Mouse (Mus musculus) heart, embryonic 10.5 days (tissue): Measurements from ENCODE around the gene Mydgf. TPM values are rescaled to one million over a fixed set of nuclear protein-coding genes. Genes with fewer than 3 reads are reported as not detected.

ENCODE experiments used
- DNase-seq: peaks from one replicate; pipeline ENCODE4 v3.0.0-alpha.2; 2017; ENCODE audit warnings: low spot score
- H3K27ac ChIP-seq: fragments of 300-500 bp; sonication (generic); 2 replicates; pipeline ENCODE4 v1.5.1; 2016; ENCODE audit warnings: mild to moderate bottlenecking
- H3K27me3 ChIP-seq: fragments of 300-500 bp; sonication (generic); 2 replicates; pipeline ENCODE4 v1.6.1; 2016; ENCODE audit warnings: mild to moderate bottlenecking; ENCODE audit not compliant: poor library complexity, insufficient read depth, severe bottlenecking
- H3K36me3 ChIP-seq: fragments of 300-500 bp; sonication (generic); 2 replicates; pipeline ENCODE4 v1.6.1; 2016; ENCODE audit warnings: mild to moderate bottlenecking, moderate library complexity
- H3K4me1 ChIP-seq: fragments of 300-500 bp; sonication (generic); 2 replicates; pipeline ENCODE4 v1.6.1; 2016; ENCODE audit warnings: mild to moderate bottlenecking
- H3K4me3 ChIP-seq: fragments of 300-500 bp; sonication (generic); 2 replicates; pipeline ENCODE4 v1.5.1; 2016; ENCODE audit warnings: mild to moderate bottlenecking, moderate library complexity
- H3K9me3 ChIP-seq: fragments of 300-500 bp; sonication (generic); 2 replicates; pipeline ENCODE4 v1.6.1; 2016; ENCODE audit warnings: mild to moderate bottlenecking, moderate library complexity
- WGBS: fragments of 180-500 bp; shearing (Covaris S2); methylation state at CpG from one replicate; pipeline ENCODE4 v1.1.7; 2016; 5-methylcytosine and 5-hydroxymethylcytosine counted together
- polyA plus RNA-seq: library from polyadenylated mRNA; unstranded; fragments of >200 nt; fragmentation: Nextera tagmentation; extraction: Ambion mirVana; gene quantifications from 2 replicates; pipeline ENCODE4 v1.2.1, GENCODE M21; 2016

The Mydgf gene
- polyA plus RNA-seq, 1 experiment from 2014 or later = 106 TPM

DNA sequence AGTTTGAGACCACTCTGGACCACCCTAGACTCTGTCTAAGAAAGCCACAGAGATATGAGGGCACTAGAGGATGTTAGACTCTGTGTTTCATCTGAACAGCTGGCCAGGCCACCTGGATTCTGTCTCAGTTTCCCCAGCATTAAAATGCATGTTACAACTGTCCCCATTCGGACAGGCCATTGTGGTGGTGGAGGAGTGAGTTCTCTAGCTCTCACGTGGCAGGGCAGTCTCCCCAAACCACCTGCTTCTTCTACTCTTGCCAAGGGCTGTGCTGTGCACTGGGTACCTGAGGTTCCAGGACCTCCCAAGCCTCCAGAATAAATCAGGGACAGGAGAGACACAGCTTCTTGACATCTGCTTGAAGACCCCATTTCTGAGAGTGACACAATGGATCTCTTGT, 33.8 kb downstream of the Mydgf start:
- DNase-seq = no peak
- WGBS = 47% methylated on average over 2 of the region's 2 CpGs
- no peak overlapping the region for H3K27ac ChIP-seq
- peaks cover 24% of the 10 kb centered on the region for H3K4me1 ChIP-seq
- H3K27me3 ChIP-seq = peaks cover 97% of the 10 kb centered on the region
- no peak overlapping the region for H3K4me3 ChIP-seq
- H3K9me3 ChIP-seq = no peaks in the 10 kb centered on the region
- no peaks in the 10 kb centered on the region for H3K36me3 ChIP-seq

DNA sequence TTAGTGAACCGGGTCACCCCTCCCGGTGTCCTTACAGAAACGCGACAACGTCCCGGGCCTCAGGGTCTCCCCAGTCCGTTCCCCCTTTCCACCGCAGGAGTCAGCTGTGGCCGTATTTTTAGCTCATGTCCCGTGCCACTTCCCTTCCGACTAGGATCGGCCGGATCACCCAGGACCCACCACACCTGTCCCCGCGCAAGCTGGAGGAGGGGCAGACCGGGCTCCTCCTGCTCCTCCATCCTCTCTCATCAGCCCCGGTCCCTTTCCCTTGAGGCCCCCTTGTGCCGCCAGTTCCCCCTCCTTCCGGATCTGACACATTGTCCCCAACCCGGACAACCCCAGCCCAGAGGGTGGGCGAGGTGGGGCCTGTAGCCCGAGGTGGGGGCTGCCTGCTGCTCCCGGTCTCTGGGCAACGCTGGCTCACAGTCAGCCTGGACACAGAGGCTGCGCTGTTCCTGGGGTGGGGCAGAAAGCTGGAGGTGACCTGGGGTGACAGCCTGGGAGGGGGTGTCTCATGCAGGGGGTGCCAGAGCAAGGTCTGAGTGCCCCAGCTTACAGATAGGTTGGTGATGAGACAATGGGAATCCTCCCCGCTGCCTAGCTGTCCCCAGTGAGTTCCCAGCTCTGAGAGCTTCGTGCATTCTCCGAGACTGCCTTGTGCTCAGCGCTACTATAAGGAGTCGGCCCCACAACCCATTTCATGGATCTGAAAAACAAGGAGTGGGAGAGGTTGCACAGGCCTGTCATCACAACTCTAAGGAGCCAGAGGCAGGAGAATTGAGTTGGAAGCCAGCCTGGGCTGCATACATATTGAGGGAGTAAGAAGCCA, 34.7 kb downstream of the Mydgf start:
- no peak overlapping the region for H3K27ac ChIP-seq
- no peak for DNase-seq
- H3K4me3 ChIP-seq = peak overlapping the region; percentile 37
- WGBS = 2% methylated on average over 30 of the region's 30 CpGs
- H3K4me1 ChIP-seq = peaks cover 22% of the 10 kb centered on the region
- H3K9me3 ChIP-seq = no peaks in the 10 kb centered on the region
- H3K27me3 ChIP-seq = peaks cover 97% of the 10 kb centered on the region
- H3K36me3 ChIP-seq = no peaks in the 10 kb centered on the region

DNA sequence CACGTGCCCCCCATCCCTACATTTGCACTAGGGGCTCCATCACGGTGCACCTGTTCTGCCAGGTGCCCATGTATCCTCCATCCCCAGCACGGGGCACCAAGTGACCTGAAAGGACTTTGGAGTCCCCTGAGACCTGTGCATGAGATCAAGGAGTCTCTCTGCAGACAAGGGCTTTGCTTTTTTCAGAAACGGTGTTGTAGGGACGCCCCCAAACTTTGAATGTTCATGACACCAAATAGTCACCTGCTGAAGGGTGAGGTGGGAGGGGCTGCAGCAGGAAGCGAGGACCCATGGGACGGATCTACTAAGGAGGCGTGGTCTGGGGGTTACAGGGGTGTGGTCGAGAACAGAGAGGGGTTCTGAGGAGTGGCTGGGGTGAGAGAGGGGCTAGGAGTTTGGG, 35.4 kb downstream of the Mydgf start:
- Histone ChIP-seq H3K36me3 (no peaks in the 10 kb centered on the region), H3K27me3 (peaks cover 97% of the 10 kb centered on the region), H3K4me1 (peaks cover 16% of the 10 kb centered on the region), H3K27ac (no peak overlapping the region), H3K9me3 (no peaks in the 10 kb centered on the region), H3K4me3 (no peak overlapping the region)
- WGBS = 19% methylated on average over 9 of the region's 9 CpGs
- DNase-seq = no peak

DNA sequence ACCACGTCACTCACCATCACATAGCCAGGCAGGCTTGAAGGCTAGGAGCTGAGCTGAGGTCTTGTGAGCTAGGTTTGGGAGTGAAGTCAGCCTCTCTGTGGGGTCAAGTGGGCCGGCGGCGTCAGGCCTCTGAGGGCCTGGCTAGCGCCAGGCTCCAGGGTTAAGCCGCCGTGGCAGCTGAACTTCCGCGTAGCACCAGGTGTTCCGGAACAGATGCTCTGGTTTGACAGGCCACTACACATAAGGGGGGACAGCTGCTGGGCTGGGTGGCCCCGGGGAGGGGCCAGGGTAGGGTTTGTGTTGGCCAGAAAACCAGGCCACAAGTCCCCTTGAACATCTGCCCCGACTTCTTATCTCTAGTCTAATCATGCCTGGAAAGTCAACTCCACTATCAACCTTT, 36.3 kb downstream of the Mydgf start:
- 47% methylated on average over 12 of the region's 12 CpGs for WGBS
- Histone ChIP-seq H3K9me3 (no peaks in the 10 kb centered on the region), H3K4me3 (no peak overlapping the region)

DNA sequence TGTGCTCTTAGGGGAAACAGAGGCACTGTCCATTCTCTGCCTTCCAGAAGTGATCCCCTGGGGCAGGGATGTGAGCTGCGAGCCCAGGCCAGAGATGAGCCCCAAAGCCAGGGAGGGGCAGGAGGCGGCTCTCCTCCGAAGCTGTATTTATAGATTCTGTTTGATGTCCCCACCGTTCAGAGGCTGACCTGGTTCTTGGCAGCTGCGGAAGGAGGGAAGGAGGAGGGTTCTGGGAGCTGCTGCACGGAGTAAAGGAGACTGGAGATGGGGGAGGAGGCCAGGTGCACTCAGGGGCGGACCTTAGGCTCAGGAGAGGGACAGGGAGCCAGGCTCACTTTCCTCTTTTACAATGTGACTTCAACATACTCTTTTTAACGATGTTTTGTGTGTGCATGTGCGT, 37.6 kb downstream of the Mydgf start:
- WGBS = 20% methylated on average over 9 of the region's 9 CpGs
- Histone ChIP-seq H3K9me3 (no peaks in the 10 kb centered on the region), H3K27ac (no peak overlapping the region), H3K4me1 (peaks cover 32% of the 10 kb centered on the region), H3K27me3 (peaks cover 100% of the 10 kb centered on the region), H3K36me3 (no peaks in the 10 kb centered on the region), H3K4me3 (no peak overlapping the region)
- DNase-seq = no peak

More for the DNA sequence above, 36.3 kb downstream of the Mydgf start:
- no peak for DNase-seq
- Histone ChIP-seq H3K27ac (no peak overlapping the region), H3K27me3 (peaks cover 97% of the 10 kb centered on the region), H3K4me1 (peaks cover 19% of the 10 kb centered on the region), H3K36me3 (no peaks in the 10 kb centered on the region)

DNA sequence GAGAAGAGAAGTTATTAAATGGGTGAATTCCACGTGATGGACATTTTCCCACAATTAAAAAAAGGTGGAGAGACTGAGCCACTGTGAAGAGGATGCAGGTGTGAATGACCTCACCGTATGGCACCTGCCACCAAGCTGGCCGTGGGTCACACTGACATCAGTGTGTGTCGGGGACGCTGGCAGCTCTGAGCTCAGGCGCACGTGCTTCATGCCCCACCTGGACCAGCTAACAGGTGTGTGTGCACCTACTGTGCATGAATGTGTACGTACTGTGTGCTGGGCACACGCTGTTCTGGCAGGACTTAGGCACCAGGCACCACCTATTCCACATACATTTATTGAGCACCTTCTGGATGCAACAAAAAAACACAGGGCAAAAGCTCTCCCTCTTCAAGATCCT, 39.2 kb downstream of the Mydgf start:
- no peak overlapping the region for H3K4me3 ChIP-seq
- H3K27ac ChIP-seq = no peak overlapping the region
- H3K27me3 ChIP-seq = peaks cover 100% of the 10 kb centered on the region
- no peaks in the 10 kb centered on the region for H3K36me3 ChIP-seq
- H3K4me1 ChIP-seq = peaks cover 43% of the 10 kb centered on the region
- no peaks in the 10 kb centered on the region for H3K9me3 ChIP-seq
- no peak for DNase-seq
- WGBS = 62% methylated on average over 9 of the region's 9 CpGs

DNA sequence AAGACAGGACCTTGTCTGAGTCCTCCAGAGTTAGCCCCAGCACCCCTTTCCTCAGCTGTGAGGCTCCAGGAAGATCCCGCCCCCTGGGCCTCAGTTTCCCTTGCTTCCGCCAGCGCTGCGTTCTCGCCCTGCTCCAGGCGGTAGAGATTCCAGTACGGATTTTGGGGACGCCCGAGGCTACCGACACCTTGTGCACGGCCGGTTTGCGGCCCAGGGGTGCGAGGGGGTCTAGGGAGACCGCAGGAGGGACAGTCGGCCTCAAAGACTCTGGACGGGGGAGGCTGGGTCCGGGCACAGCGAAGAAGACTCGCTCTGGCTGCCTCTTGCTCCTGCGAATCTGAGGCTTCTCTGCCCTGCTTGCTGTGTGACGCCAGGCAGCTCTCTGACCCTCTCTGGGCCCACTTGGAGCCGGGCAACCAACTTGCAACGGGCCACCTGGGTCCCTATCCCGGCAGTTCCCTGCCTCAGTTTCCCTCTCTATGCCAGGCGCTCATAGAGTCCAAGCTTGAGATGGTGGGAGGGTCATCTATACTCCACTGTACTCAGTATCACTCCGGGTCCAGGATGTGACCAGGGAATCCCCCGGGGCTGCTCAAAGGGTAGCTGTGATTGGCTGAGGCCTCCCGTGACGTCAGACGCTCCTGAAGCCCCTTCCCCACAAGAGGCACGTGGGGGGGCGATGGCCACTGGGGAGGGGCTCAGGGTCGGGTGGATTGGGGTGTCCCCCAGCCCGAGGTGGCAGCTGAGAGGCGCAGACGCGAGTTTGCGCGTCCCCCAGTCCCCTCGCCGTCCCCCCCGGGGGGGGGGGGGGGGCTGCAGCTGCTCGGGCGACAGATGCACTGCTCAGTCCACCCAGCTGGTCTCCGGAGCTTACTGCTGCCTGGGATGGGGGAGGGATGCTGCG, 41.8 kb downstream of the Mydgf start:
- H3K36me3 ChIP-seq = no peaks in the 10 kb centered on the region
- H3K4me3 ChIP-seq = peak overlapping the region; percentile 48
- H3K9me3 ChIP-seq = no peaks in the 10 kb centered on the region
- peaks cover 98% of the 10 kb centered on the region for H3K27me3 ChIP-seq
- H3K27ac ChIP-seq = peak overlapping the region; percentile 43; the same call in 1 of the 2 replicates
- under 1% methylated on average over 39 of the region's 47 CpGs for WGBS
- peaks cover 43% of the 10 kb centered on the region for H3K4me1 ChIP-seq
- DNase-seq = no peak

DNA sequence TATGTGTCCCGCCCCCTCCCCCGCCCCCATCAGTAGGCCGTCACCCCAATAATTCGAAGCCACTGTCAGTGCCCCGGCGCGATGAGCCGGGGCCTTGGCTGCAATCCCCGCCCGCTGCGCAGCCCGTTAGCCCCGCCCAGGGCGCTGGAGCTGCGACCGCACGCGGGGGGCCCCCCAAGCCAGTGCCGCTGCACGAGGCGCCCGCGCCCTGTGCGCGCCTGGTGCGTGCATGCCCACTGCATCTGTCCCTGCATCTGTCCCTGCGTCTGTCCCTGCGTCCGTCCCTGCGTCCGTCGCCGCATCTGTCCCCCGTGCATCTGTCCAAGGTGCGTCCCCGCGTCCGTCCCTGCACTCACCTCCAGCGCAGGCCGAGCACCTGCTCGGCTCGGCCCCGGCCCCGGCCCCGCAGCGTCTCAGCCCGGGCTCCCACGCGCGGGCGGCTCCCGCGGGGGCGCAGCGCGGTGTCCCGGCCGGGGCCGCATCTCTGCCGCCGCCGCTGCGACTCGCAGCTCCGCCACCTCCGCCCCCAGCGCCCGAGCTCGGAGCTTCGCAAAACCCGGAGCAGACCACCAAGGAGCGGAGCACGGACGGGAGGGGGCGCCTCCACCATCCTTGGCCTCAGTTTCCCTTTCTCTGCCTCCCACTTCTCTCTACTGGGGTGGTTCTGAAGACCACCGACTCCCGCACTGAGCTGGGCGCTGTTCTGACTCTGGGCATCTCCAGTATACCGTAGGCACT, 43.7 kb downstream of the Mydgf start, which contains the start of gene Sema6b:
Gene Sema6b (minus strand): TSS at position 486 of the 738 bp plus-strand sequence.
- H3K4me3 ChIP-seq = peak within 1 kb of the TSS; percentile 74
- no peak within 1 kb of the TSS for H3K27ac ChIP-seq
- no peaks in the 10 kb centered on the region for H3K9me3 ChIP-seq
- H3K36me3 ChIP-seq = no peaks in the 10 kb centered on the region
- WGBS = under 1% methylated on average over 79 of the region's 79 CpGs
- peaks cover 98% of the 10 kb centered on the region for H3K27me3 ChIP-seq
- peaks cover 44% of the 10 kb centered on the region for H3K4me1 ChIP-seq
- no peak for DNase-seq

DNA sequence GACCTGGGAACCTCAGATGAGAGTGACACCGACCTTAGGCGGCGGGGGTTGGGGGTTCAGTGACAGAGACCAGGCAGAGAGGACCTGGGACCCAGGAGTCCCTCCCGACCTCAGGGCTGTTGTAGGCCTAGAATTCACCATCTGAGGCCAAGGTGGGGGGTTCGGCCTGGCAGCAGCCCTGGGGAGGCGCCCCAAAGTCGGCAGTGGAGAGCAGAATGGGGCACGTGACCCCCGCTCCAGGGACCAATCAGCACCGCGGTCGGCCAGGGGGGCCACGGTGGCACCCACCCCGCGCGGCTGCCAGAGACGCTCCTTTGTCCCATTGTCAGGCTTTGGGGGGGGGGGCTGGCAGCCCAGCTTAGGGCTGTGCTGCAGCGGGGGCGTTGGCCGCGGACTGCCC, 44.4 kb downstream of the Mydgf start:
- H3K4me3 ChIP-seq = peak overlapping the region; percentile 74
- no peaks in the 10 kb centered on the region for H3K36me3 ChIP-seq
- no peak for DNase-seq
- no peak overlapping the region for H3K27ac ChIP-seq
- 14% methylated on average over 10 of the region's 21 CpGs for WGBS
- H3K27me3 ChIP-seq = peaks cover 92% of the 10 kb centered on the region
- no peaks in the 10 kb centered on the region for H3K9me3 ChIP-seq
- H3K4me1 ChIP-seq = peaks cover 51% of the 10 kb centered on the region

DNA sequence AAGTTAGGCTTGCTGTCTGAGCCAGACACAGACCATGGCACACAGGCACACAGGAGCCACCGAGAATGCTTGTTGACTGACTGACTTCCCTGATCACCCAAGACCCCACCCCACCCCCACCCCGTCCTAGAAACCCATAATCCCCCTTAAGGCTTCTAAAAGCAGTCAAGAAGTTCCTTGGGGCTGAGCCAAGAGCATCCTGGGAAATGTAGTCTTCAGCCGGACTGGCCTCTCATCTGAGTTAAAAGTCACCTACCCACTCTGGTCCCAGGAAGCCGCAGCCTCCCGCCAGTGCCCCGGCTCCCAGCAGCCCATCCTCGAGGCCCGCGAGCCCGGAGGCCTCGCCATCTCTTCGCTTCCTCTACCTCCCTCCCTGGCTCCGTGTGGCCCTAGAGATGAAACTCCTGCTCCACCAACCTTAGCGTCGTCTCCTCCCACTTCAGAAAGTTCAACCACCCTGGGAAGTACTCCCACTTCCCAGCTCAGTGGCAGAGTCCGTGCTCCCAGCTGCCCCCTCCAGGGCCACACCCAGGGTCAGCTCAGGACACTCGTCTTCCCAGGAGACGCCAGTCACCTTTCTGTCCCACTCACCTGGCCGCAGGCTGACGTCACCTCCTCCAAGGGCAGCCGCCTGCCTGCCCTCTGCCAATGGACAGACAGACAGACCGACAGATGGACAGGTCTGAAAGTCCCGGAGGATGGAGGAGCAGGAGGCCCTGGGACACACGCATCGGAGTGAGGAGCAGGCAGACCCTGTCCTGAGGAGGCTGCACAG, 45.7 kb downstream of the Mydgf start:
- H3K27ac ChIP-seq = no peak overlapping the region
- H3K9me3 ChIP-seq = no peaks in the 10 kb centered on the region
- H3K36me3 ChIP-seq = no peaks in the 10 kb centered on the region
- H3K4me1 ChIP-seq = peaks cover 64% of the 10 kb centered on the region
- H3K4me3 ChIP-seq = 0 out of 2 replicates have a peak overlapping the region, but pooled peaks have one; percentile 22
- H3K27me3 ChIP-seq = peaks cover 79% of the 10 kb centered on the region
- 16% methylated on average over 25 of the region's 25 CpGs for WGBS
- DNase-seq = no peak

DNA sequence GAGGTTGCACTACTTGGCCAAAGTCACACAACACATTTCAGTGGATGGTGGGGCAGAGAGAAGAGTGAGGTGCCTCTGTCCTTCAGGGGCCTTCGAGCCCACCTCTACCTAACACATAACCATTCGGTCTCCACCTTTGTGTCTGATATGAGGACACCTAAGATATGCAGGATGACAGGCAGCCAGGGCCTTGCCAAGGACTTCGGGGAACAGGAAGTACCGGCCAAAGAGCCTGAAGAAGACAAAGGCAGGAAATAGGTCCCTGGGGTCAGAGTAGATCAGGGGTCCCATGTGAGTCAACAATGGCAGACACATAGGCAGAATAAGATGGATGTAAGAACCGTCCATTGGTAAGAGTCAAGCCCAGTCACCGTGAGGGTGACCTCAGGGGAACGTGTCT, 47.2 kb downstream of the Mydgf start:
- WGBS = 67% methylated on average over 7 of the region's 7 CpGs
- no peaks in the 10 kb centered on the region for H3K36me3 ChIP-seq
- peaks cover 52% of the 10 kb centered on the region for H3K4me1 ChIP-seq
- DNase-seq = no peak
- H3K27me3 ChIP-seq = peaks cover 64% of the 10 kb centered on the region
- H3K27ac ChIP-seq = no peak overlapping the region
- 0 out of 2 replicates have a peak, but pooled peaks cover under 1% of the 10 kb centered on the region for H3K9me3 ChIP-seq
- no peak overlapping the region for H3K4me3 ChIP-seq

DNA sequence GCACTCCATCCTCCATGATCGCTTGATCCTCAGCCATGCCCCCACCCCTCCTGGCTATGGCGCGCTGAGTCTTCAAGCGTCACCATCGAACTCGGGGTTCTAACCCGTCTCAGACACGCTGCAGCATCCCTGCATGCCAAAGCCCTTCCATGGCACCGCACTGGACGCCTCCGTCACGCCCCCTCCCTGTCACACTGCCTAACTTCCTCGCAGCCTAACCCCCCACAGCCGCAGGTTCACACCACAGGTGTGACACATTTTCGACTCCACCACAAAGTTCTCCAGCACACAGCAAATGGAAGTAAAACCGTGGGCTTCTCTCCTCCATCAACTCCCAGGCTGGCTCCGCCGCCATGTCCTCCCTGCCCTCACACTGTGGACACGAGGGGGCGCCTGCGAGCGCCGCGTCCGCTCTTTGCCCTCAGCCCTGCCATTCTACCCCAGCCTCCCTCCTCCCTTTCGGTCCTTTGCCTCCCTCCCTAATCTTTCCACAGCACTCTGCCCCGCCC, 49.2 kb downstream of the Mydgf start:
- peaks cover 6% of the 10 kb centered on the region; the same call in 1 of the 2 replicates for H3K36me3 ChIP-seq
- H3K27ac ChIP-seq = peak overlapping the region; percentile 59
- DNase-seq = no peak
- H3K4me1 ChIP-seq = peaks cover 36% of the 10 kb centered on the region
- H3K4me3 ChIP-seq = peak overlapping the region; percentile 57
- H3K9me3 ChIP-seq = peaks cover 5% of the 10 kb centered on the region; the same call in 1 of the 2 replicates
- H3K27me3 ChIP-seq = peaks cover 44% of the 10 kb centered on the region
- 2% methylated on average over 27 of the region's 27 CpGs for WGBS
